Mouse (Mus musculus): ENCODE results near the gene Nfkb1.

DNA sequence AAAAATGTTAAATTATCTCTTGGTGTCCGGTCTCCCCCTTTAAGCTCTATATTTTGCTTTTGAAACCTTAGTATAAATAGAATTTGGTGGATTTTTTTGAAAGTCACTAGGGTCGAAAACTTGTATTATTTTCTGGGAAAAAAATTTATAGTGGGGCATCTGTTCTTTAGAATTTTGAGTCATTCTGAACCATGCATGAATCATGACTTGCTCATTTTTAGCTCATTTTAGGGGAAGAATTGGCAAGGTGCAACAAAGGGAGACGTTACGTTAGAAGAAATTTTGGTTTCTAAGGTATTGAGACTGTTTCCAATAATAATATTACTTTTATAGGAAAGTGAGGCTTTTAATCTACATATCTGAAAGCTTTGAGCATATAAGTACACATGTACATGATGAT lies 20.3 kb upstream of the Nfkb1 start:
- no peak for TF ChIP-seq GATA1 (IDR thresholded peaks at IDR 0.05; ENCODE audit: low read length)
- TF ChIP-seq TAL1 (IDR thresholded peaks at IDR 0.05; ENCODE audit: low read length) = no peak
